Comparison of ENCODE assay signal across 9 mouse cellular contexts in the genomic region with DNA sequence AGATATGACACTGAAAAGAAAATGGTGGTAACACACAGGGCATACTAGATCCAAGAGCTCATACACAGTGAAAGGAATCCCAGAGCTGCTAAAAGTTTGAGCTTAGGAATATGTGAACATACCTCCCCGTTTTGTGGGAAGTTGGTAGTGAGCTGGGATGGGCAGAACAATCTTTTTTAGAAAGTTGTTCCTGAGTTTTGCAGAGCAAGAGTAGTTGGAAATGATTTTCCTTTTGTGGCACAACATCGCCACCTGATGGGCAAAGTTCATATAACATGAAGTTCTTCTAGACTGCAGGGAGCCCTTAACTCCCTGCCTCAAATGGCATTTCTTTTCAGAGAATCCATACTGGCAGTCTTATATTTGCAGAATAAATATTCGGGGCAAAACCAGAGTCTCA. TPM values are rescaled to one million over a fixed set of nuclear protein-coding genes. Genes with fewer than 3 reads are reported as not detected.
DNase-seq lines count a peak whose midpoint lies in the region; ATAC-seq lines count a peak whose summit lies in the region.
"Had no signal": no experiment of that assay in that cellular context is flagged by ENCODE, and none has a peak within 500 bp of the region (broad histone marks: within the 10 kb centered on the region; RNA-seq: fewer than 3 reads in every experiment).

No protein-coding gene starts in this region.

- intact Hi-C loops in left cerebral cortex, postnatal 4 days (cut with DNase I), result loop anchor here (10.0 kb wide), 2 partner anchors 754 to 1094 kb away; no protein-coding TSS in a partner anchor

- under 1% methylated on average over 3 of the region's 3 CpGs for WGBS in kidney, embryonic 16.5 days
- 3% methylated on average over 3 of the region's 3 CpGs for WGBS in embryonic facial prominence, embryonic 11.5 days
- 9% methylated on average over 3 of the region's 3 CpGs for WGBS in neural tube, embryonic 13.5 days

- peak; percentile 55 for DNase-seq in kidney, adult 18-20 months
- DNase-seq in adrenal gland, adult 2 months, result peak; percentile 41
- peak; percentile 92 for DNase-seq in embryonic facial prominence, embryonic 11.5 days (ENCODE audit: low spot score)
- DNase-seq in hindlimb bud, embryonic 11.5 days (ENCODE audit: extremely low spot score, low read depth, low spot score), result peak; percentile 91
- DNase-seq in left cerebral cortex, postnatal 4 days, result peak; percentile 53

- H3K9ac ChIP-seq in kidney, embryonic 16.5 days (replicated peaks; ENCODE audit: low read length), result no peak overlapping the region
- no peak overlapping the region for H3K9ac ChIP-seq in embryonic facial prominence, embryonic 11.5 days (replicated peaks; ENCODE audit: low read length)
- no peak overlapping the region for H3K9ac ChIP-seq in neural tube, embryonic 13.5 days
- H3K9ac ChIP-seq: embryonic facial prominence, embryonic 13.5 days had no signal

- H3K9me3 ChIP-seq in kidney, embryonic 16.5 days (ENCODE audit: low read length), result no peaks in the 10 kb centered on the region
- no peaks in the 10 kb centered on the region for H3K9me3 ChIP-seq in embryonic facial prominence, embryonic 11.5 days (replicated peaks; ENCODE audit: control insufficient read depth, low read length)
- H3K9me3 ChIP-seq in neural tube, embryonic 13.5 days, result no peaks in the 10 kb centered on the region
- H3K9me3 ChIP-seq: embryonic facial prominence, embryonic 13.5 days had no signal

- no peak overlapping the region for H3K4me3 ChIP-seq in kidney, embryonic 16.5 days (ENCODE audit: low read length)
- H3K4me3 ChIP-seq in embryonic facial prominence, embryonic 11.5 days (ENCODE audit: low read depth, low read length), result no peak overlapping the region
- H3K4me3 ChIP-seq in neural tube, embryonic 13.5 days, result no peak overlapping the region
- H3K4me3 ChIP-seq: embryonic facial prominence, embryonic 13.5 days had no signal

- H3K27me3 ChIP-seq in kidney, embryonic 16.5 days (ENCODE audit: insufficient read depth, low read length), result peaks cover 10% of the 10 kb centered on the region
- H3K27me3 ChIP-seq in embryonic facial prominence, embryonic 11.5 days (ENCODE audit: control insufficient read depth, insufficient read depth, low read length), result no peaks in the 10 kb centered on the region
- H3K27me3 ChIP-seq in neural tube, embryonic 13.5 days, result peaks cover 7% of the 10 kb centered on the region

- no peaks in the 10 kb centered on the region for H3K36me3 ChIP-seq in kidney, embryonic 16.5 days (ENCODE audit: insufficient read depth, low read length)
- no peaks in the 10 kb centered on the region for H3K36me3 ChIP-seq in embryonic facial prominence, embryonic 11.5 days (replicated peaks; ENCODE audit: control insufficient read depth, insufficient read depth, low read depth, low read length)
- H3K36me3 ChIP-seq in neural tube, embryonic 13.5 days, result no peaks in the 10 kb centered on the region
- H3K36me3 ChIP-seq: embryonic facial prominence, embryonic 13.5 days had no signal

- ATAC-seq in kidney, embryonic 16.5 days (ENCODE audit: low FRiP score, low TSS enrichment), result no peak
- no peak for ATAC-seq in embryonic facial prominence, embryonic 11.5 days (replicated peaks; ENCODE audit: insufficient number of reproducible peaks, low FRiP score, low TSS enrichment, low read depth)
- 0 out of 2 replicates have a peak, but pooled peaks have one; percentile 36 for ATAC-seq in neural tube, embryonic 13.5 days (ENCODE audit: low read depth)
- no peak for ATAC-seq in erythroblast, adult 5-6 weeks (replicated peaks; ENCODE audit: low FRiP score, poor library complexity, severe bottlenecking)

- no peaks in the 10 kb centered on the region for H3K4me1 ChIP-seq in kidney, embryonic 16.5 days (ENCODE audit: insufficient read depth, low read length)
- no peaks in the 10 kb centered on the region for H3K4me1 ChIP-seq in embryonic facial prominence, embryonic 11.5 days (ENCODE audit: control insufficient read depth, insufficient read depth, low read length)
- no peaks in the 10 kb centered on the region for H3K4me1 ChIP-seq in neural tube, embryonic 13.5 days (replicated peaks)
- H3K4me1 ChIP-seq: embryonic facial prominence, embryonic 13.5 days had no signal

- H3K27ac ChIP-seq in kidney, embryonic 16.5 days (ENCODE audit: low read length), result no peak overlapping the region
- H3K27ac ChIP-seq in embryonic facial prominence, embryonic 11.5 days (replicated peaks; ENCODE audit: low read depth, low read length), result no peak overlapping the region
- H3K27ac ChIP-seq in neural tube, embryonic 13.5 days (replicated peaks), result no peak overlapping the region
- H3K27ac ChIP-seq: embryonic facial prominence, embryonic 13.5 days had no signal

- no peak overlapping the region for H3K4me2 ChIP-seq in kidney, embryonic 16.5 days (replicated peaks; ENCODE audit: low read depth, low read length)
- H3K4me2 ChIP-seq in embryonic facial prominence, embryonic 11.5 days (ENCODE audit: low read depth, low read length), result no peak overlapping the region
- no peak overlapping the region for H3K4me2 ChIP-seq in neural tube, embryonic 13.5 days
- H3K4me2 ChIP-seq: embryonic facial prominence, embryonic 13.5 days had no signal

RNA-seq across cellular contexts. Expression of a gene that starts 33.3 kb away (rescaled TPM):
- 0.61 TPM in 1 of 2 replicates, not detected in the other for polyA plus RNA-seq in kidney, embryonic 16.5 days (2015; fragmentation: Nextera tagmentation; extraction: Ambion mirVana)
- not detected for total RNA-seq in adrenal gland, adult 2 months (2021)
- polyA plus RNA-seq in adrenal gland, adult 2 months (2012; rRNA removed), result not detected in 2 replicates
- 12.3 and 14.7 TPM in 2 replicates for polyA plus RNA-seq in embryonic facial prominence, embryonic 11.5 days (2014; fragmentation: Nextera tagmentation; extraction: Ambion mirVana)
- 10 to 100 TPM; 10.2 to 10.7 TPM for total RNA-seq in left cerebral cortex, postnatal 4 days (2021)
- 5.0 and 5.5 TPM in 2 replicates for polyA plus RNA-seq in neural tube, embryonic 13.5 days (2015; fragmentation: Nextera tagmentation; extraction: Ambion mirVana)
- not detected in 2 replicates for total RNA-seq in erythroblast, adult 5-6 weeks (2015; ENCODE audit: low replicate concordance)
- not detected in 2 replicates for total RNA-seq in erythroblast, adult 5-6 weeks (2017; ENCODE audit: low replicate concordance)

Comparison
In these comparisons a context has a peak if more than half of its experiments do, and no peak if none do; other contexts are left out.
1. DNase-seq: peak in every context shown above with its lines; median percentile 92 in embryonic facial prominence, embryonic 11.5 days; 91 in hindlimb bud, embryonic 11.5 days; 55 in kidney, adult 18-20 months; 53 in left cerebral cortex, postnatal 4 days; 41 in adrenal gland, adult 2 months.